Mouse (Mus musculus) adrenal gland, postnatal 4 days (tissue): ENCODE data around the gene Birc6. TPM values are rescaled to one million over a fixed set of nuclear protein-coding genes. Genes with fewer than 3 reads are reported as not detected.

Experiments used
- DNase-seq, 2 experiments: peaks; one replicate each; pipeline ENCODE4 v3.0.0; 2021 to 2022; ENCODE audit warnings: low spot score in 2 of 2, mixed read lengths in 2 of 2
- total RNA-seq, 2 experiments: library from RNA; stranded (reverse); gene quantifications; 2 replicates each; pipeline ENCODE4 v1.2.3; 2021

Birc6 gene
- total RNA-seq, 2 experiments from 2014 or later = 107 to 129 TPM

- no peak for DNase-seq
These were observed 177.4 kb downstream of the Birc6 start for GRCm38 (mm10) chr17:74705480-74705879.

- no peak for DNase-seq
These were observed 178.5 kb downstream of the Birc6 start for GRCm38 (mm10) chr17:74706593-74706992.

- DNase-seq = no peak
These were observed 179.6 kb downstream of the Birc6 start for GRCm38 (mm10) chr17:74707637-74708152.

- no peak for DNase-seq
These were observed 182.6 kb downstream of the Birc6 start for GRCm38 (mm10) chr17:74710731-74711130.

GRCm38 (mm10) chr17:74711627-74712026 is 183.5 kb downstream of the Birc6 start:
- DNase-seq = no peak

- DNase-seq = no peak
These were observed 187.0 kb downstream of the Birc6 start for GRCm38 (mm10) chr17:74715128-74715527.

GRCm38 (mm10) chr17:74715724-74716123 is 187.6 kb downstream of the Birc6 start:
- no peak for DNase-seq

- no peak for DNase-seq
These were observed 188.5 kb downstream of the Birc6 start for GRCm38 (mm10) chr17:74716643-74717042.

GRCm38 (mm10) chr17:74717091-74717617 is 189.1 kb downstream of the Birc6 start:
- no peak for DNase-seq

GRCm38 (mm10) chr17:74717618-74718151 is 189.6 kb downstream of the Birc6 start, which contains the start of gene Ttc27:
Ttc27 (plus strand) TSS chr17:74717732.
- peak; percentile 88 to 95 for DNase-seq

- no peak for DNase-seq
These were observed 204.8 kb downstream of the Birc6 start for GRCm38 (mm10) chr17:74732872-74733271.

GRCm38 (mm10) chr17:74735392-74735791 is 207.3 kb downstream of the Birc6 start:
- DNase-seq = no peak

- no peak for DNase-seq
These were observed 221.6 kb downstream of the Birc6 start for GRCm38 (mm10) chr17:74749659-74750058.

GRCm38 (mm10) chr17:74751026-74751425 is 222.9 kb downstream of the Birc6 start:
- no peak for DNase-seq

Other genes starting within 250 kb of the Birc6 start
- gene Memo1, start 232.8 kb upstream of the Birc6 start, total RNA-seq = 10 to 100 TPM; 88.3 to 94.1 TPM
- gene Dpy30, start 204.4 kb upstream of the Birc6 start, total RNA-seq = 100 to 1,000 TPM; 105 to 107 TPM
- 10 to 100 TPM; 38.2 to 39.0 TPM for gene Spast, start 189.3 kb upstream of the Birc6 start, total RNA-seq
- gene Slc30a6, start 132.7 kb upstream of the Birc6 start, total RNA-seq = 10 to 100 TPM; 23.2 to 25.9 TPM
- under 1 TPM; 0.68 to 0.70 TPM for gene Nlrc4, start 69.2 kb upstream of the Birc6 start, total RNA-seq
- gene Yipf4, start 38.8 kb upstream of the Birc6 start, total RNA-seq = 100 to 1,000 TPM in 1 of 2 experiments, 10 to 100 TPM in 1; 99.8 to 100 TPM
- gene Ttc27, start 189.4 kb downstream of the Birc6 start, total RNA-seq = 10 to 100 TPM; 25.8 to 26.8 TPM